Mouse (Mus musculus) ZHBTc4 (cell line): ENCODE data around the gene Chst15.

Experiments
- DNase-seq: peaks from one replicate; pipeline ENCODE4 v3.0.0-alpha.2; 2011; ENCODE audit warnings: low read depth, low spot score

The Chst15 gene

DNA sequence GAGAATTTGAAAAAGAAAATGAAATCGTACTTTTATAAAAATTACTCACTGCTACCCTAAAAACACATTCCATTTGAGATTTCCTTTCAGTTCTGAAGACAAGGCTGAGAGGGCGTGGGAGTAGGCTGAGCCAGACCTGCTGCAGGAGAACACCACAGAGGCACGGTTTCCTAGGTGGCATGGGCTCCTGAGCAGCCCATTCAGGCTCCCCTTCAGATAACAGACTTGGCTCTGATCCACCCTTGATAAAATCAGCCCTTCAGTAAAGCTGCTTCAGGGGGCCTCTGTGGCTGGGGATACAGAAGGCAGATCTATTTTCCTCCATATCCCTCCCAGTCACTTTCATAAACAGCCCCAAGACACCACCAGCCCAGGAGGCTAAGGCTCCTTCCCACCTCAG, 19.8 kb upstream of the Chst15 start:
- no peak for DNase-seq

DNA sequence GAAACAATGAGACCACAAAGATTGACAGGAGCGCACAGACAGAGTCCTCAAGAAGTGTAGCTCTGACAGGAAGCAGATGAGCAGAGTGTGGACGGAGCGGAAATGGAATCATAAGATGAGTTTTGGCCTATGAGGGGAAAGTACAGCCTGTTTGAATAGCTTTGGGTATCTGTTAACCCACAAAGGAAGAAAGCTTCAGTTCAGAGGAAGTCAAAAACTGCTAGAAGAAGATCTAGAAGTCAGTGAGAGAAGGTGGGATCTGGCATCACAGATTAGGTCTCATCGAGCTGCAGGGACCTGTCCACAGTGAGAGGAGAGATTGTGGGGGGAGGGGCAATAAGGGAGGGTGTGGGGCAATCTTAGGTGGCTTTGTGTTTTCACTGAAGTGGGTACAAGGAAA, 18.3 kb upstream of the Chst15 start:
- no peak for DNase-seq

DNA sequence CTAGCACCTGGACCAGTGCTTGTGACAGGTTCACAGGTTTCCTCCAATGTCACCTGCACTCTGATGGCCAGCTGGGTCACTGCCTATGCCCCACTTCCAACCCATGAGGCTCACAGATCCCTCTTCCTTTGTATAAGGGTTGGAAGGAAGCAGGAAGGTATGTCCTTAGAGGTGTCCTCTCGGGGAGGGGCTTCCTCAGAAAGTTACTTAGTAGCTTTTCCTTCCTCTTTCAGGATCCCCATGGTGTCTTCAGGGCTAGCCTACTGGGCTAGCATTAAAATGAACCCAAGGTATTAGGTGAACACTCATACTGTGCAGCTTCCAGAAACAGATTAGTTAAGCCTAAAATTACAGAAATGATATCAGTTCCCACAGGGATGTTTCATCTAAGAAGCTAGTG, 16.1 kb upstream of the Chst15 start:
- no peak for DNase-seq

DNA sequence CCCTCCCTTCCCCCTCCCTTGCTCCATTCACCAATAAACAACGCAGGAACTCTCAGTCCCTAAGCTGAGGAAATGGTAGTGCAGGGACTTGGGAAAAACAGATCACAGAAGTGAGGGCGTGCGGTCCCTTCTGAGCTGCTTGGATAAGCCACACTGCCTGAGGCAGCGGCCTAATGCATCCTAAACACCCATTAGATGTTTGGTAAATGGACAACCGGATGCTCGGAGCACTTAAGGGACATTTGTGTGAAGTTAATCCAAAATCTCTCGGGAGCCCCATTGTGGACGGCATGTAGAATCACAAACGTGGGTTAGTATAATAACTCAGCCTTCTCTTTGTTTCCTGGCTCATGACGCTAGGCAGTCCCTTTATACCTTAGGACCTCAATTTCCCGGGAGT, 15.1 kb upstream of the Chst15 start:
- no peak for DNase-seq

DNA sequence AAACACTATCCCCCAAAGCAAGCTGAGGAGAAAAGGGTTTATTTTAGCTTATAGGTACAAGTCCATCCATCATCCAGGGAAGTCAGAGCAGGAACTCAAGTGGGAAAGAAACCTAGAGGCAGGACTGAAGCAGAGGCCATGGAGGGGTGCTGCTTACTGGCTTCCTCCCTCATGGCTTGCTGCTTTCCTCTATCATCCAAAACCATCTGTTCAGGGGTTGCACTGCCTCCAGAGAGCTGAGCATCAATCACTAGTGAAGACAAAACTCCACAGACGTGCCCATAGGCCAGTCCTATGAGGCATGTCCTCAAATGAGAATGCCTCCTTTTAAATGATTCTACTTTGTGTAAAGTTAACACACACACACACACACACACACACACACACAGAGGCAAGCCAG, 13.2 kb upstream of the Chst15 start:
- DNase-seq = no peak

DNA sequence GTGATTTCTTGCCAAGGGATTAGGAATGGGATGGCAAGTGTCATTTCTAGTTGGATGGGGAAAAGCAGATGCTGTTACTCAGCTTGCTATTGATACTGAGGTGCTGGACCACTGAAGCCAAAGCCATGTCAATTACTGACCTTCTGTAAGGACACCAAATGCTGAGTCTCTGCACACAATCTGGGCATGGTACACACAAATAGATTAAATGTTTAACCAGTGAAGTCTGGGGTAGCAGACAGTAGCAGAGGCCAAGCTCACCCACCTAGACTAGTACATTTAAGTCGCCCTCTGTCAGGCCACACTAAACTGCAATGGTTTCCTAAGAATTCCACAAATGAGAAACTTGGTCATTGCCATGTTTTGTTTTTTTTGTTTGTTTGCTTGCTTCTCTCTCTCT, 11.6 kb upstream of the Chst15 start:
- DNase-seq = no peak

DNA sequence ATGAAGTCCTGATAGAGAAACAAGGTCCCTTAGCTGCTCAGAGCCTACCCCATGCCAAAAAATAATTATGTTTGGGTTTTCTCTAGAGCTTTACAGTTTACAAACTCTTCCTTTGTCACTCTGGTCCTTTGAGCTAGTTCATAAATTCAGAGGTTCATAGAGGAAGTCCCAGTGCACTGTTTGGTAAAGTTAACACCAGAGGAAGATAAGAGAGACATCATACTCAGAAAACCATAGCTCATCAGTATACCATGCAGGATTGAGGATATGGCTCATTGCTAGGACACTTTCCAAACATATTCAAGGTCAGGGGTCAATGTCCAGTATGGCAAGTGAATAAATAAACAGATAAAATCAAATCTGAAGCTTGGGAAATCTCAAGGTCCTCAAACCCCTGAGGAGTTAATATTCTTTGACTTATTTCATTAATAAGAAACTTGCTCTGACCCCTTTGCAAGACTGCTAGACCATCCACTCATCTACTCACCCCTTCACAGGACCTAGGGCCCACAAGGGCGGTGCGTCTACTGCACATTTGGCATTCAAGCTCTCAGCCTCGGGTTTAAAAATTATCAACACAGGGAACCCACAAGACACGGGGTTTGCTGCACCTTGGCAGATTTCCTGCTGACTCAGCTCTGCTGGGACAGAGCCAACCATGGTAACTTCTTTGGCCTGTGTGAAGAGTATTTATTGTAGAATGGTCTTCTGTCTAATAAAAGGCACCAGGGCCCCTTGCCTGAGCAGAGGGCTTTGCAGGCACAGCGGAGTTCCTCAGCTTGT, 8.7 kb upstream of the Chst15 start:
- no peak for DNase-seq

DNA sequence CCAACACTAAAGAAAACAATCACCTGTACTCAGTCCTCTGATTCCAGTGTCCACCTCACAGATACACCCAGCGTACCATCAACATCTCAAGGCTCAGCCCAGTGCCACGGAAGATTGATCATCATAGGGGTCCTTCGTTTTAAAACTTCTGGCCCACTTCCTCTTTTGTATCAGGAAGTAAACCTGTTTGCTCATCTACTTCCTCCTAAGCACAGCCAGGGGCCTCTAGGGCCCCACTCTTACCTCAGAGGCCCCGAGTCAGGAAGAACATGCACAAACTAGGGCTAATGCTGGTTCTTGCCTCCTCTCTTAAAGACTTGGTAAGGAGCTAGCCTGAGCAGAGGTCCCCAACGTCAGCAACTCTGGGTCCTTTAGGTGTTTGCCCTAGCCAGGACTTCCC, 6.4 kb upstream of the Chst15 start:
- no peak for DNase-seq

DNA sequence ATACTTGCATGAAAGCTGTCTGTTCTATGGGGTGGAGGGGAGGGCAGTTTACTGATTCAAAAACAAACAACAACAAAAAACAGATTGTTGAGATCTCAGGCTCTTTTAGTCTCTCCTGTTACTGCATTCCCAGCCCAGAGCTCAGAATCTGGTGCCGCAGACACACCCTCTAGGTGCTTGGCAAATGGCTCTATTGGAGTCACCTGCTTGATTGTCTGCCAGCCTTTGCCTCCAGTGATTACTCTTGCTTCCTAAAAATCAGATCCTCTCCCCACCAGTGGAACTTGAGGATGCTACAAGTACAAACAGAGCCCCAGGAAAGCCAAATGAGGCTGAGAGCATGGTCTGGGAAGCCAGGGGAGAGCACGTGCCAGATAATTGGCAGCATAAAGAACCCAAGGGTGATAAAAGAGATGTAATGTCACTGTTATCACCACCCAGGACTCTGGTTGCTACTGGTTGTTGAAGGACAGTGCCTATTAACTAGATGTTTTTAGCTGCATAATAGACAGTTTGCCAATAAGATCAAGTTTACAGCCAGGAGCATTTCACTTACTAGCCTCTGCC, 4.4 kb upstream of the Chst15 start:
- no peak for DNase-seq

DNA sequence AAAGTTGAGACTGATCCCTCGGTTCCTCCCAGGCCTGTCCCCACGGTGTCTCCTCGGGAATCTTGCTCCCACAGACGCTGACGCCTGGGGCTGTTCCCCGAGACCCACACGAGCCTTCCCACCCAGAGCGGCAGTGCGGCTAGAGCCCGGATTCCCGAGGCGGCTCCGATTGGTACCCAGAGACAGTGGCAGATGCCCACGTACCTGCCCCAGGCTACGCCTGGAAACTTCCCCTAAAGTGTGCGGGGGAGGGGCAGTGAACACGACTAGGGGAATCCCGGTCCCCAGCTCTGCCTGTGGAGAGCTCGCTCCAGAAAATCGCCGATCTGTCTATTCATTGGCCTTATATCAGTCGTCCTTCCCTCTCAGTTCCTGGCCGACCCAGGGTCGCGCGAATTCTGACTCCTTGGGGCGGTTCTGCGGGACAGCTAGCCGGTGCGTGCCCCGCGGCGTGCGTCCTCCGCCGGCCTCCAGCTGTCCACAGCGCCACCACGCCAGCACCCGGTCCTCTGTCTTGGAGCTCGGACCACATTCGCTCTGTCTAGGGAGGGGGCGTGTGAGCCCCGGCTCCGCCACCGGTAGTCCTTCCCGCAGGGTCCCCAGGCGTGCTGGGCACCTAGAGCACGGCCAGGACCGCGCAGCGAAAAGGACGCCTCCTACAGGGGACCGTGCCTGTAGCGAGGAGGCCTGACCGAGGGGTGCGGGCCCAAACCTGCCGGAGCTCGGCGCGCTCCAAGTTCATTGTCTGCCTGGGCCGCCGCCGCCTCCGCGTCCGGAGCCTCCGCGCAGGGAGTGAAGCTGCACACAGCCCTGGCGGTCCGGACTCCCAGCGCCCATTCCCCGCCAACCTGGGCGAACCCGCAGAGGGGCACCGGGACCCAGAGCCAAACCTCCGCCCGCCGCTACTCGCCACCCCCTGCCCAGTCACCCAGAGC, 660 bp downstream of the Chst15 start:
- DNase-seq = peak; percentile 76

DNA sequence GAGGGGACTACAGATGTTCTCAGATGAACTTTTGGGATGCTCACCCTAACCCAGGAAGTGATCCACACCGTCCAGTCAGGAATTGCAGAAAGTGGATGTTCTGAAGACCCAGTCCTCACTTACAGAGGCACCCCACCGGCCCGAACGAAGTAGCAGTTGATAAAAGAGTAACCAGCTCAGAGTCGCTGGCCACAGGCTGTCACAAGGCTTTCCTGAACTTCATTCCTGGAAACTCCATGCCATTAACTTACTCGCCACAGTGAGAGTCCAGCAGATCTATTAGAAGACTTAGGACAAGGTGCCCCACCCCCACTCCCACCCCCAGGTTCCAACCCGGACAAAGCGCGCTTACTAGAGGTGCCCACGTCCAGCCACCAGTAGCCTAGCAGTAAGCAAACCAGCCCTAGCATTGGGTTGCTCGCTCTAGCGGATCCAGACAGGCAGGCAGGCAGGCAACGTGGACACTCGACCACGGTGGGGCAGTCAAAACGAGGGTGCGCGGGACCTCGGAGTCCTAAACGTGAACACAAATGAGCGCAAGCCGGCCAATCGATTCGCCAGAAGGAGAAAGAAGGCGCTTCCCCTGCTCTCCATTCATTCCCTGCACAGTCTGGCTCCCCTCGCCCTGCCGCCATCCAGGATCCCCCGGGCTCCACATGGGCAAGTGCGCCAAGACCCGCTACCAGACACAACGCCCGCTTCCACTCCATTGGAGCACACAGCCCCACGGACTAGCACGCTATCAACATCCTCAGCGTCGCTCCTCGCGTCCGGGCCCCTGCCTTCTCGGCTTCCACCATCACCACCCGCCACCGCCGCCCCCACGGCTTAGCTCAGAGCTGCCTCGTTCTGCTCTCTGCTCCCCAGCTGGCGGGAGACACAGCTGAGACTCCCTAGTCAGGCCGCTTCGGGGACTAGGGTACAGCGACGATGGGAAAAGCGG, 1.6 kb downstream of the Chst15 start:
- DNase-seq = peak; percentile 74

DNA sequence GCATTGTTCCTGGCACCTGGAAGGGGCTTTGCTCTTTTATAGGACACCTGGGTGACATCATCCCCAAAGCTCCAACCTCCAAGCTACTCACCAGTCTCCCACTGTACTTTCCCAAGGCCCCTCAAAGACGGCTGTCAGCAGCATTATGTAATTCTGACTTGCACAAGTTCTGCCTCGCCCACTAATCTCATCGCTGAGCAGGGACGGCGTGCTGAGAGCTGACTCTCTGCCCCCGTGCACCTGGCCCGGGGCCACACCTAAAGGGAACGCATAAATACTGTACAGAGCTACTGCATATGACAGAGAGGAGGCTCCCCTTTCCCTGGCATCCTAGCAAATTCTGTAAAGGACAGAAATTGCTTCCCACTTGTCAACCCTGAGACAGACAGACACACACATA, 4.6 kb downstream of the Chst15 start:
- peak; percentile 10 for DNase-seq

DNA sequence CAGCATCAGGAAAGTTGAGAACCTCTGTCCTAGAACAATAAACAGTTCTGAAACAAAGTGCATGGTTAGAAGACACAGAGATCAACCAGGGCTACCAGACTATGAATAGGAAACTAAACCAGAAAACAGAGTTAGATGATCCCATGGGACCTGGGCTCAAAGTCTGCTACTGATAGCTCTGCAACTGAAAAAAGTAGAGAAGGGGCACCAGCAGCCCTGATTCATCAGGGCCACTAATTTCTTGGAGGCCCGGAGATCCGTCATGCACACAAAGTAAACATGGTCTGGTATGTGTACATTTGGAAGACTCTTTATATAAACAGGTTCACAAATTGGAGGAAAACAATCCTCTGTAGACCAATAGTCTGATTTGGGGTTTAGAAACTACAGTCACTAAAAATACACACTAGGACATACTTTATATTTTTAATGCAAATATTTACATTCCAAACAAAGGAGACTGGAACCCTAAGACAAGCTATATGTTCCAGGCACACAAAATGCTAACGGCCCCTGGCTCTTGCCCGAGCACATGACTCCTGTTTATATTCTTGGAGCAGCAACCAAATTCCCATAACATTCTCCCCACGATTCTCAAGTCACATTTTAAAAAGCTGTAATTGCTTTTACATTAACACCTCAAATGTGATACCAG, 8.4 kb downstream of the Chst15 start:
- no peak for DNase-seq

DNA sequence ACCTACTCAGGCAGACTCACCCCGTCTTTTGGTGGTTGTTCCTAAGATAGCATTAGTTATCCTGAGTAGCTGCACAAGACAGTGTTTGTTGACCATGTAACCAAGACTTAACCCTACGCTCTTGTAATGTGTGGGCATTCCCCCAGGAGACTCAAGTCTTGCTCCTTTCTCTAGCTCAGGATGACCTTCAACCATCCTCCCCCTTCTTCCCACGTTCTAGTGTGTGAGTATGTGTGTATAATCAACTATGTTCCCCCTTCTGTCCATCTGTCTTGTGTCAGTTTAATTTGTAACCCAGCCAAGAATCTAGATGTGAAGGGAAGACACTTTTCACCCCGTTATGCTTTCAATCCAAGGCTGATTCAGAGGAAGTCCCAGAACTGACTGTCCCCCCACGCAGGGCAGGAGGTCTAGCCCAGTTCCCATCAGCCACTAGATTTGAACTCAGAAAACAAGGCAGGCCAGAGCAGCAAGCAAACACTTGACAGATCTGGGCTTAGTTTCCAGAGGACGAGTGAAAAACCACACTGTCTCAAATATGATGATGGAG, 9.2 kb downstream of the Chst15 start:
- DNase-seq = no peak

DNA sequence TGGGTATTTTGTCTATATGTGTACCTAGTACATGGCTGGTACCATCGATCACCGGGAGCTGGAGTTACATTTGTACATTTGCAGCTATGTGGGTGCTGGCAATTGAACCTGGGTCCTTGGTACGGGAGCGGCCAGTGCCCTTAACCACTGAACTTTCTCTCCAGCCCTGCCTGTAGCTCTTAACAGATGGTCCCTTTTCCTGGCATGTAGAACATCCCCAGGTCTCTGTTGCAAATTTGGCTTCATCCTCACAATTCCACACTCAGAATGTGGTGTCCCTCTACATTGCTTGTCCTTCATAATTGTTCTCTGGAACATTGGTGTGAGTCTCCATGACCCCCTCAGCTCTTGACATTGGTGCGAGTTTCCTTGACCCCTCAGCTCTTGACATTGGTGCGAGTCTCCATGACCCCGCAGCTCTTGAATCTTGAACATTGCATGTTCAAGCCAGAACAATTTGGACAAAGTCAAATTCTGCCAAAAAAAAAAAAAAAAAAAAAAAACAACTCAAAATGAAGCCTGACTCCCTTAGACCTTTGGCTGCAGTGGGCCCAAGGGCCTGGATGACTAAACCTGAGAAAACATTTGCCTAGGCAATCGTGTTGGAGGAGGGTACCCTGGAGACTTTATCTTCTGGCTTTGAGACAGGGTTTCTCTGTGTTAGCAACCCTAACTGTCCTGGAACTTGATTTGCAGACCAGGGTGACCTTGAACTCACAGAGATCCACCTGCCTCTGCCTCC, 10.2 kb downstream of the Chst15 start:
- DNase-seq = no peak

DNA sequence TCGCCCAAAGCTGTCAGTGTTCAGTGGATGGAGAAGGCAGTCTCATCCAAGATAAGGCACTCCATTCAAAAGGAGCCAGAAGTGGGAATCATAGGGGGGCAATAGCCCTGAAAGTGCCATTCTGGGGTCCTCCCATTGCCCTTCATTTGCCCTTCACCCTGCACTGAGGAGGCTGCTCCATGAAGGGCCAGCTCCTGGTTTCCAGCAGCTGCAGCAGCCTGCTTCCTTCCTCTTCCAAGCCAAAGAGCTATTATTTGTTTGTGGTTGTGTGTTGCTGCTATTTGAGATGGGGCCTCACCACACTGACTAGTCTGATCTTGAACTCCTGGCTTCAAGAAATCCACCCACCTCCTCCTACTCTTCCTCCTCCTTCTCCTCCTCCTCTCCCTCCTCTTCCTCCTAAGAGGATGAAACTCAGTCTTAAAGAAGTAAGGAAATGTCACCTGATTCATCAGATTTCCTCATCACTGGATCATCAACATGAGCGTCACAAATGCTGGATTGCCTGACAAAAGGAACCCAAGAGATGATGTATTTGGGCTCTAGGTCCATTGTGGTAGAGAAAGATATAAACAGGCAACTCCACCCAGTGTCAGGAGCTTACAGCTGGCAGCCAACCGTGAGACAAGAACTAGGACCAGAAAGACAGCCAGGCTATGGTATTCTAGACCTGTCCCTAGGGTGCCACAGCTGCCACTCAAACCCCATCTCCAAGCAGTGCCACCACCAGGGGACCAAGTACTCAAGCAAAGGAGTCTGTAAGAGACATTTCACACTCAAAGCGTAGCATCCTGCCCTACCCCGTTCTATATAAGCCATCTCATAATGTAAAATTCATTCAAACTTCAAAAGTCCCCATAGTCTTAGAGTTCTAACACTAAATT, 11.3 kb downstream of the Chst15 start:
- no peak for DNase-seq

DNA sequence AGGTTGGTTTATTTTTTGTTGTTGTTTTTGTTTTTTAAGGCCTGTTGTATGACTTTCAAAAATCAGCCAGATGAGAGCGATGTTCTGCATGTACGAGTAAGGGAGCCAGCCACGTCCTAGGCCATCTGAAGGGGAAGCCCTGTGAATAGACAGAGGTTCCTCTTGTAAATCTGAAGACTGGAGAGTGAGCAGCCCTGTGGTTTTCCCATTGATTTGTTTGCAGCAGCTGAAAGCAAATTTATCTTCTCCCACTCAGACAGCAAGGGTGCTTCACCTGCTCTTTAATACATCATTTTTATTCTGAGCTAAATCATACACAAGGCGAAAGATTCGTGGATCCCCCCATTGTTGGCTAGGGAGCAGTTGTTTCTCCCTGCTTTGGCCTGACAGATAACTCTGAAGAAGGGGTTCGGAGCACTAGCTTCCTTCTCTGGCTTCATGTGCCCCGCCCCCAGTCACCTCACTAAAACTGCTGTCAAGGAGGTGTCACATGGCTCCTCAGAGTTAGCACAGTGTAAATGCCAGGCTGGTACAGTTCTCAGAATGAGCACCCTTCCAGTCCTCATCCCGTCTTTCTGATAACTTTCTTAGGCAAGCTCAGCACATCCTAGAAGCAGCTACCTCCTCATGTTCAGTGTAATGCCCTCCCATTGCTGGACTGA, 12.5 kb downstream of the Chst15 start:
- DNase-seq = no peak

DNA sequence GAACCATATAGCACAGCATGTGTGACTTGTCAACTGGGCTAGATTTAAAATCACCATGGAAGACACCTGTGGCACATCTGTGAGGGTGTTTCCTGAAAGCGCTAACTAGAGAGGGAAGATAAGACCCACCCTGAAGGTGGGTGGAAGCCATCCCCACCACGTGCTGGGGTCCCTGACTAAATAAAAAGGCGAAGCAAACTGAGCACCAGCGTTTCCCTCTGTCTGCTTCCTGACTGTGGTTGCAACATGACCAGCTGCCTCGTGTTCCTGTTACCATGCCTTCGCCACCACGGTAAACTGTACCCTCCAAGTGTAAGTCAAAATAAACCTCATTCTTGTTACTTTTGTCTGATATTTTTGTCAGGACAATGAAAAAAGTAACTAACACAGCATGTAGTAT, 13.0 kb downstream of the Chst15 start:
- no peak for DNase-seq
